Mouse (Mus musculus) cerebral cortex, adult 2 months (tissue): Measurements from ENCODE around the gene Tcap.

Experiments
- WGBS: fragments of 180-500 bp; shearing (Covaris S2); methylation state at CpG from one replicate; pipeline ENCODE4 v1.1.7; 2018; 5-methylcytosine and 5-hydroxymethylcytosine counted together

Gene Tcap

GRCm38 (mm10) chr11:98383261-98384030 is at the start of gene Tcap:
Tcap (plus strand) TSS chr11:98383811.
- 50% methylated on average over 14 of the region's 14 CpGs for WGBS

GRCm38 (mm10) chr11:98333981-98334741 is 49.5 kb upstream of the Tcap start:
- 5% methylated on average over 40 of the region's 41 CpGs for WGBS

- WGBS, result 16% methylated on average over 9 of the region's 9 CpGs
Observed at GRCm38 (mm10) chr11:98335250-98335649, 48.4 kb upstream of the Tcap start.

- 41% methylated on average over 13 of the region's 13 CpGs for WGBS
Observed at GRCm38 (mm10) chr11:98336245-98337107, 47.1 kb upstream of the Tcap start.

- WGBS, result under 1% methylated on average over 48 of the region's 57 CpGs
Observed at GRCm38 (mm10) chr11:98338507-98338961, 45.1 kb upstream of the Tcap start.

- 2% methylated on average over 19 of the region's 19 CpGs for WGBS
Observed at GRCm38 (mm10) chr11:98339071-98339501, 44.5 kb upstream of the Tcap start.

GRCm38 (mm10) chr11:98339679-98340287 is 43.8 kb upstream of the Tcap start:
- WGBS, result 33% methylated on average over 11 of the region's 11 CpGs

- 24% methylated on average over 4 of the region's 4 CpGs for WGBS
Observed at GRCm38 (mm10) chr11:98340597-98340996, 43.0 kb upstream of the Tcap start.

GRCm38 (mm10) chr11:98341174-98341573 is 42.4 kb upstream of the Tcap start:
- 62% methylated on average over 4 of the region's 4 CpGs for WGBS

- WGBS, result 1% methylated on average over 29 of the region's 29 CpGs
Observed at GRCm38 (mm10) chr11:98342000-98342945, 41.3 kb upstream of the Tcap start.

- 1% methylated on average over 14 of the region's 14 CpGs for WGBS
Observed at GRCm38 (mm10) chr11:98345253-98345652, 38.4 kb upstream of the Tcap start.

- WGBS, result 14% methylated on average over 9 of the region's 9 CpGs
Observed at GRCm38 (mm10) chr11:98346168-98346567, 37.4 kb upstream of the Tcap start.

- WGBS, result 15% methylated on average over 12 of the region's 12 CpGs
Observed at GRCm38 (mm10) chr11:98347385-98348082, 36.1 kb upstream of the Tcap start.

- 1% methylated on average over 55 of the region's 55 CpGs for WGBS
Observed at GRCm38 (mm10) chr11:98348083-98348961, 35.3 kb upstream of the Tcap start, which contains the start of gene Ppp1r1b. Ppp1r1b (plus strand) TSS chr11:98348404.

- WGBS, result 41% methylated on average over 9 of the region's 9 CpGs
Observed at GRCm38 (mm10) chr11:98349308-98349707, 34.3 kb upstream of the Tcap start.

- 77% methylated on average over 18 of the region's 18 CpGs for WGBS
Observed at GRCm38 (mm10) chr11:98352272-98352990, 31.2 kb upstream of the Tcap start.

GRCm38 (mm10) chr11:98353651-98354211 is 29.9 kb upstream of the Tcap start:
- WGBS, result 39% methylated on average over 8 of the region's 8 CpGs

- 56% methylated on average over 14 of the region's 14 CpGs for WGBS
Observed at GRCm38 (mm10) chr11:98354445-98354844, 29.2 kb upstream of the Tcap start.
